Mouse (Mus musculus): ENCODE measurements around the gene Tgif2lx1. TPM values are rescaled to one million over a fixed set of nuclear protein-coding genes. Genes with fewer than 3 reads are reported as not detected.
"Not testable (repeated sequence)": the region's sequence is repeated elsewhere in the genome, so short reads cannot be mapped to it uniquely, and the experiment has no call there.

Gene Tgif2lx1
- polyA plus RNA-seq (2015; fragmentation: Nextera tagmentation; extraction: Ambion mirVana): not detected in 2 replicates

DNA sequence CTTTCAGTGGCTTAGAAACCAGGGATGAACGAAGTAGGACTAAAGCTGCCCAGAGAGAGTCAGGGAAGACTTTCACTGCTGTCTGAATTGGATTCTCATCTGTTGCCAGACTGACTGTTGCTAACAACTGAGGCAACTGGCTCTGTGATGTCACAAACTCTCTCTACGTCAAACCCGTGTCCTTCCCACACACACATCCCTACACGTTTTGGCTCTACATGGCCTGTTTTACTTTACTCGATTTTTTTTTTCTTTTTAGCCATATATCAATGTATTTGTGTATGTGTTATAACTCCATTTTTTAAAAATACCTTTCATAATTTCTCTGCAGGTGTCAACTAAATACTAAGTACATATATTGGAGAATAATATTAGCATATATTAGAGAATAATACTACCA is at the start of gene Tgif2lx1:
Tgif2lx1 (minus strand) TSS at position 101 of the 400 bp plus-strand sequence.
- H3K27me3 ChIP-seq (replicated peaks): not testable (repeated sequence)

More for the DNA sequence above, at the start of gene Tgif2lx1:
- not testable (repeated sequence) for H3K27ac ChIP-seq; H3K9me3 ChIP-seq; H3K9ac ChIP-seq; H3K4me2 ChIP-seq; H3K4me1 ChIP-seq; ATAC-seq (ENCODE audit: insufficient read depth, low FRiP score, low read depth); H3K36me3 ChIP-seq; H3K4me3 ChIP-seq (replicated peaks)
- WGBS: no CpG with 5 or more reads among the region's 5 CpGs

Other genes starting within 250 kb of the Tgif2lx1 start
- not detected in 2 replicates for gene Tgif2lx2, start 53.5 kb downstream of the Tgif2lx1 start, polyA plus RNA-seq (2015; fragmentation: Nextera tagmentation; extraction: Ambion mirVana)

Measured in stomach, embryonic 15.5 days (tissue).